Mouse (Mus musculus) lung, embryonic 14.5 days (tissue): ENCODE data around the gene Slc22a20. TPM values are rescaled to one million over a fixed set of nuclear protein-coding genes. Genes with fewer than 3 reads are reported as not detected.

Experiments
- ATAC-seq: fragments of 200-750 bp; cut with Nextera tagmentation; 2 replicates; pipeline ENCODE4 v1.8.0; 2017; ENCODE audit warnings: mild to moderate bottlenecking, moderate TSS enrichment, moderate library complexity; ENCODE audit not compliant: insufficient read depth
- DNase-seq: peaks from one replicate; pipeline ENCODE4 v3.0.0-alpha.2; 2015
- H3K27ac ChIP-seq: fragments of 300-500 bp; sonication (generic); 2 replicates; pipeline ENCODE4 v1.5.1; 2014; ENCODE audit warnings: low read depth, mild to moderate bottlenecking, moderate library complexity
- H3K27me3 ChIP-seq: fragments of 300-500 bp; sonication (generic); 2 replicates; pipeline ENCODE4 v1.6.1; 2014; ENCODE audit warnings: low read length, control low read depth; ENCODE audit not compliant: insufficient read depth
- H3K36me3 ChIP-seq: fragments of 300-500 bp; sonication (generic); 2 replicates; pipeline ENCODE4 v1.6.1; 2014; ENCODE audit warnings: control low read depth; ENCODE audit not compliant: insufficient read depth
- H3K4me1 ChIP-seq: fragments of 300-500 bp; sonication (generic); 2 replicates; pipeline ENCODE4 v1.6.1; 2014; ENCODE audit warnings: antibody characterized with exemption, control low read depth; ENCODE audit not compliant: insufficient read depth
- H3K4me2 ChIP-seq: fragments of 300-500 bp; sonication (generic); 2 replicates; pipeline ENCODE4 v1.6.1; 2014; ENCODE audit warnings: mild to moderate bottlenecking
- H3K4me3 ChIP-seq: fragments of 300-500 bp; sonication (generic); 2 replicates; pipeline ENCODE4 v1.5.1; 2014; ENCODE audit warnings: low read depth, low read length
- H3K9ac ChIP-seq: fragments of 300-500 bp; sonication (generic); 2 replicates; pipeline ENCODE4 v1.6.1; 2014
- H3K9me3 ChIP-seq: fragments of 300-500 bp; sonication (generic); 2 replicates; pipeline ENCODE4 v1.6.1; 2016; ENCODE audit warnings: low read depth, low read length, control low read depth
- CTCF ChIP-seq: IDR thresholded peaks from 2 replicates; pipeline ENCODE4 v1.5.1; 2016; ENCODE audit warnings: antibody characterized with exemption, low read depth
- WGBS: fragments of 180-500 bp; shearing (Covaris S2); extraction: QIAGEN DNeasy Blood & Tissue Kit; methylation state at CpG from one replicate; pipeline ENCODE4 v1.1.7; 2014; 5-methylcytosine and 5-hydroxymethylcytosine counted together
- polyA plus RNA-seq: library from polyadenylated mRNA; unstranded; fragments of >200 nt; fragmentation: Nextera tagmentation; extraction: Ambion mirVana; gene quantifications from 2 replicates; pipeline ENCODE4 v1.2.1, GENCODE M21; 2014

Slc22a20 gene
- polyA plus RNA-seq, 1 experiment from 2014 or later = not detected

- no peak for DNase-seq
- Histone ChIP-seq H3K4me1 (peaks cover 9% of the 10 kb centered on the region), H3K4me2 (no peak overlapping the region), H3K27ac (0 out of 2 replicates have a peak overlapping the region, but pooled peaks have one; percentile 26), H3K9me3 (no peaks in the 10 kb centered on the region), H3K36me3 (0 out of 2 replicates have a peak, but pooled peaks cover 2% of the 10 kb centered on the region), H3K4me3 (no peak overlapping the region), H3K27me3 (no peaks in the 10 kb centered on the region), H3K9ac (no peak overlapping the region; the same call in 1 of the 2 replicates)
- no peak for TF ChIP-seq CTCF
- WGBS = 74% methylated on average over 12 of the region's 12 CpGs
- no peak for ATAC-seq
These were observed 4.1 kb upstream of the Slc22a20 start for GRCm38 (mm10) chr19:5990033-5990432.

- ATAC-seq = no peak
- 51% methylated on average over 6 of the region's 6 CpGs for WGBS
- peak overlapping the region; percentile 12; the same call in 1 of the 2 replicates for H3K4me3 ChIP-seq
- TF ChIP-seq CTCF = no peak
- H3K36me3 ChIP-seq = 0 out of 2 replicates have a peak, but pooled peaks cover 2% of the 10 kb centered on the region
- DNase-seq = no peak
- peak overlapping the region; percentile 26; the same call in 1 of the 2 replicates for H3K27ac ChIP-seq
- no peaks in the 10 kb centered on the region for H3K27me3 ChIP-seq
- peaks cover 9% of the 10 kb centered on the region for H3K4me1 ChIP-seq
- H3K4me2 ChIP-seq = peak overlapping the region; percentile 51
- no peaks in the 10 kb centered on the region for H3K9me3 ChIP-seq
- no peak overlapping the region; the same call in 1 of the 2 replicates for H3K9ac ChIP-seq
These were observed 3.6 kb upstream of the Slc22a20 start for GRCm38 (mm10) chr19:5989585-5989984.

- peak; percentile 85 for DNase-seq
- peak overlapping the region; percentile 12 for H3K4me3 ChIP-seq
- peak overlapping the region; percentile 44 for H3K27ac ChIP-seq
- H3K9me3 ChIP-seq = no peaks in the 10 kb centered on the region
- H3K27me3 ChIP-seq = no peaks in the 10 kb centered on the region
- H3K36me3 ChIP-seq = 0 out of 2 replicates have a peak, but pooled peaks cover 2% of the 10 kb centered on the region
- WGBS = 2% methylated on average over 13 of the region's 13 CpGs
- H3K4me1 ChIP-seq = peaks cover 9% of the 10 kb centered on the region
- ATAC-seq = peak; percentile 73
- peak overlapping the region; percentile 47 for H3K9ac ChIP-seq
- no peak for TF ChIP-seq CTCF
- peak overlapping the region; percentile 51 for H3K4me2 ChIP-seq
These were observed 3.0 kb upstream of the Slc22a20 start for GRCm38 (mm10) chr19:5988815-5989452.

- Histone ChIP-seq H3K27me3 (no peaks in the 10 kb centered on the region), H3K36me3 (0 out of 2 replicates have a peak, but pooled peaks cover 2% of the 10 kb centered on the region), H3K4me2 (no peak overlapping the region), H3K9me3 (no peaks in the 10 kb centered on the region), H3K27ac (peak overlapping the region; percentile 44), H3K9ac (0 out of 2 replicates have a peak overlapping the region, but pooled peaks have one; percentile 47), H3K4me1 (peaks cover 9% of the 10 kb centered on the region), H3K4me3 (no peak overlapping the region)
- WGBS = 51% methylated on average over 5 of the region's 5 CpGs
- no peak for ATAC-seq
- TF ChIP-seq CTCF = no peak
- DNase-seq = no peak
These were observed 2.3 kb upstream of the Slc22a20 start for GRCm38 (mm10) chr19:5988027-5988814.

GRCm38 (mm10) chr19:5980477-5980876, 5.5 kb downstream of the Slc22a20 start:
- H3K9ac ChIP-seq = no peak overlapping the region
- WGBS = 78% methylated on average over 9 of the region's 9 CpGs
- no peak overlapping the region for H3K27ac ChIP-seq
- H3K36me3 ChIP-seq = no peaks in the 10 kb centered on the region
- no peak overlapping the region for H3K4me2 ChIP-seq
- H3K4me1 ChIP-seq = no peaks in the 10 kb centered on the region
- H3K9me3 ChIP-seq = no peaks in the 10 kb centered on the region
- H3K4me3 ChIP-seq = no peak overlapping the region
- TF ChIP-seq CTCF = no peak
- DNase-seq (no peak), ATAC-seq (no peak)
- H3K27me3 ChIP-seq = no peaks in the 10 kb centered on the region

- Histone ChIP-seq H3K27ac (no peak overlapping the region), H3K9me3 (no peaks in the 10 kb centered on the region), H3K4me1 (no peaks in the 10 kb centered on the region), H3K36me3 (no peaks in the 10 kb centered on the region), H3K27me3 (no peaks in the 10 kb centered on the region), H3K9ac (no peak overlapping the region), H3K4me2 (no peak overlapping the region), H3K4me3 (no peak overlapping the region)
- TF ChIP-seq CTCF = no peak
- ATAC-seq = no peak
- 83% methylated on average over 3 of the region's 3 CpGs for WGBS
- DNase-seq = no peak
These were observed 8.2 kb downstream of the Slc22a20 start for GRCm38 (mm10) chr19:5977717-5978116.

GRCm38 (mm10) chr19:5975676-5976075, 10.3 kb downstream of the Slc22a20 start:
- Histone ChIP-seq H3K4me2 (no peak overlapping the region), H3K4me3 (no peak overlapping the region), H3K4me1 (no peaks in the 10 kb centered on the region), H3K27ac (no peak overlapping the region), H3K9me3 (no peaks in the 10 kb centered on the region), H3K36me3 (no peaks in the 10 kb centered on the region), H3K27me3 (no peaks in the 10 kb centered on the region), H3K9ac (no peak overlapping the region)
- DNase-seq (no peak), ATAC-seq (no peak)
- WGBS = 46% methylated on average over 4 of the region's 4 CpGs
- TF ChIP-seq CTCF = no peak
